Mouse (Mus musculus) forebrain, embryonic 14.5 days (tissue): ENCODE results near the gene Rnf157. TPM values are rescaled to one million over a fixed set of nuclear protein-coding genes. Genes with fewer than 3 reads are reported as not detected.

ENCODE experiments used
- polyA plus RNA-seq: library from polyadenylated mRNA; unstranded; fragments of >200 nt; fragmentation: Nextera tagmentation; extraction: Ambion mirVana; gene quantifications from 2 replicates; pipeline ENCODE4 v1.2.1, GENCODE M21; 2014

Gene Rnf157
- polyA plus RNA-seq, 1 experiment from 2014 or later = 16.3 TPM

Other genes starting within 250 kb of the Rnf157 start
- gene Fbf1, start 244.9 kb downstream of the Rnf157 start, polyA plus RNA-seq = 25.9 and 44.4 TPM in 2 replicates
- 81.8 and 83.2 TPM in 2 replicates for gene Ten1, start 214.2 kb downstream of the Rnf157 start, polyA plus RNA-seq
- gene Acox1, start 214.0 kb downstream of the Rnf157 start, polyA plus RNA-seq = 48.1 and 56.3 TPM in 2 replicates
- 0.11 and 0.17 TPM in 2 replicates for gene Evpl, start 175.0 kb downstream of the Rnf157 start, polyA plus RNA-seq
- gene Srp68, start 138.8 kb downstream of the Rnf157 start, polyA plus RNA-seq = 53.2 and 60.4 TPM in 2 replicates
- 0.09 and 0.11 TPM in 2 replicates for gene Galr2, start 132.1 kb downstream of the Rnf157 start, polyA plus RNA-seq
- gene Exoc7, start 105.8 kb downstream of the Rnf157 start, polyA plus RNA-seq = 107 and 114 TPM in 2 replicates
- 7.3 and 8.7 TPM in 2 replicates for gene Foxj1, start 77.6 kb downstream of the Rnf157 start, polyA plus RNA-seq
- gene Ubald2, start 21.1 kb upstream of the Rnf157 start, polyA plus RNA-seq = 95.5 and 100 TPM in 2 replicates
- not detected in 2 replicates for gene Qrich2, start 53.2 kb upstream of the Rnf157 start, polyA plus RNA-seq
- 138 and 153 TPM in 2 replicates for gene Prpsap1, start 81.2 kb upstream of the Rnf157 start, polyA plus RNA-seq
- 2.2 and 2.7 TPM in 2 replicates for gene Sphk1, start 117.9 kb upstream of the Rnf157 start, polyA plus RNA-seq
- 16.7 and 20.7 TPM in 2 replicates for gene Ube2o, start 168.4 kb upstream of the Rnf157 start, polyA plus RNA-seq
- gene Aanat, start 173.4 kb upstream of the Rnf157 start, polyA plus RNA-seq = 0.36 TPM in 1 of 2 replicates, not detected in the other
- 0.61 TPM in 2 replicates for gene Rhbdf2, start 214.0 kb upstream of the Rnf157 start, polyA plus RNA-seq
- gene Prcd, start 240.5 kb upstream of the Rnf157 start, polyA plus RNA-seq = 1.4 and 1.7 TPM in 2 replicates
- gene Cygb, start 241.3 kb upstream of the Rnf157 start, polyA plus RNA-seq = 14.7 and 15.4 TPM in 2 replicates